Mouse (Mus musculus) stomach, embryonic 14.5 days (tissue): ENCODE measurements around the gene Greb1. TPM values are rescaled to one million over a fixed set of nuclear protein-coding genes. Genes with fewer than 3 reads are reported as not detected.

ENCODE experiments used
- ATAC-seq: fragments of 200-750 bp; cut with Nextera tagmentation; 2 replicates; pipeline ENCODE4 v1.8.0; 2017; ENCODE audit warnings: low read depth, moderate TSS enrichment; ENCODE audit not compliant: insufficient number of reproducible peaks, insufficient read depth, low FRiP score
- H3K27ac ChIP-seq: fragments of 300-500 bp; sonication (generic); 2 replicates; pipeline ENCODE4 v1.5.1; 2014; ENCODE audit warnings: mild to moderate bottlenecking, low read length, moderate library complexity, mixed read lengths
- H3K27me3 ChIP-seq: fragments of 300-500 bp; sonication (generic); 2 replicates; pipeline ENCODE4 v1.6.1; 2014; ENCODE audit warnings: low read length, control low read depth, mixed read lengths; ENCODE audit not compliant: control insufficient read depth, insufficient read depth
- H3K36me3 ChIP-seq: fragments of 300-500 bp; sonication (generic); 2 replicates; pipeline ENCODE4 v1.6.1; 2014; ENCODE audit warnings: mild to moderate bottlenecking, control low read depth, low read length, moderate library complexity, mixed read lengths; ENCODE audit not compliant: control insufficient read depth, insufficient read depth
- H3K4me1 ChIP-seq: fragments of 300-500 bp; sonication (generic); 2 replicates; pipeline ENCODE4 v1.6.1; 2014; ENCODE audit warnings: low read length, control low read depth, mixed read lengths; ENCODE audit not compliant: control insufficient read depth, insufficient read depth
- H3K4me2 ChIP-seq: fragments of 300-500 bp; sonication (generic); replicated peaks from 2 replicates; pipeline ENCODE4 v1.6.1; 2014; ENCODE audit warnings: low read depth, low read length, control low read depth
- H3K4me3 ChIP-seq: fragments of 300-500 bp; sonication (generic); 2 replicates; pipeline ENCODE4 v1.5.1; 2014; ENCODE audit warnings: low read depth, low read length, control low read depth
- H3K9ac ChIP-seq: fragments of 300-500 bp; sonication (generic); replicated peaks from 2 replicates; pipeline ENCODE4 v1.6.1; 2014; ENCODE audit warnings: low read depth, mild to moderate bottlenecking, control low read depth, low read length, moderate library complexity, mixed read lengths
- H3K9me3 ChIP-seq: fragments of 300-500 bp; sonication (generic); 2 replicates; pipeline ENCODE4 v1.6.1; 2016; ENCODE audit warnings: low read depth, low read length, control low read depth; ENCODE audit not compliant: control insufficient read depth
- WGBS: fragments of 180-500 bp; shearing (Covaris S2); extraction: QIAGEN DNeasy Blood & Tissue Kit; methylation state at CpG from one replicate; pipeline ENCODE4 v1.1.7; 2014; 5-methylcytosine and 5-hydroxymethylcytosine counted together
- polyA plus RNA-seq: library from polyadenylated mRNA; unstranded; fragments of >200 nt; fragmentation: Nextera tagmentation; extraction: Ambion mirVana; gene quantifications from 2 replicates; pipeline ENCODE4 v1.2.1, GENCODE M21; 2014

Greb1 gene
- polyA plus RNA-seq: 1.8 and 2.6 TPM in 2 replicates

- no peaks in the 10 kb centered on the region; the same call in 1 of the 2 replicates for H3K4me1 ChIP-seq
- WGBS: under 1% methylated on average over 51 of the region's 53 CpGs
- peak within 1 kb of the TSS; percentile 91 for H3K4me2 ChIP-seq
- no peaks in the 10 kb centered on the region for H3K9me3 ChIP-seq
- no peaks in the 10 kb centered on the region for H3K27me3 ChIP-seq
- H3K27ac ChIP-seq: no peak within 1 kb of the TSS
- ATAC-seq: peak; percentile 57
- H3K9ac ChIP-seq: peak within 1 kb of the TSS; percentile 25
- no peaks in the 10 kb centered on the region for H3K36me3 ChIP-seq
- H3K4me3 ChIP-seq: peak within 1 kb of the TSS; percentile 54
Observed at GRCm38 (mm10) chr12:16800259-16800958, at the start of gene Greb1. Gene Greb1 (minus strand): TSS chr12:16800886.

GRCm38 (mm10) chr12:16849821-16850220 lies 49.1 kb upstream of the Greb1 start:
- WGBS: 24% methylated on average over 2 of the region's 2 CpGs

GRCm38 (mm10) chr12:16848501-16848900 lies 47.8 kb upstream of the Greb1 start:
- H3K36me3 ChIP-seq: no peaks in the 10 kb centered on the region
- no peaks in the 10 kb centered on the region for H3K9me3 ChIP-seq
- 85% methylated on average over 2 of the region's 2 CpGs for WGBS
- no peak for ATAC-seq
- H3K4me3 ChIP-seq: no peak overlapping the region
- no peak overlapping the region for H3K9ac ChIP-seq
- H3K4me1 ChIP-seq: peaks cover 8% of the 10 kb centered on the region; the same call in 1 of the 2 replicates
- H3K27ac ChIP-seq: no peak overlapping the region
- no peaks in the 10 kb centered on the region for H3K27me3 ChIP-seq
- no peak overlapping the region for H3K4me2 ChIP-seq

More at GRCm38 (mm10) chr12:16849821-16850220, 49.1 kb upstream of the Greb1 start:
- H3K27ac ChIP-seq: no peak overlapping the region
- H3K36me3 ChIP-seq: no peaks in the 10 kb centered on the region
- no peak overlapping the region for H3K4me3 ChIP-seq
- H3K4me1 ChIP-seq: peaks cover 8% of the 10 kb centered on the region; the same call in 1 of the 2 replicates
- H3K4me2 ChIP-seq: no peak overlapping the region
- ATAC-seq: no peak
- no peaks in the 10 kb centered on the region for H3K27me3 ChIP-seq
- H3K9ac ChIP-seq: no peak overlapping the region
- H3K9me3 ChIP-seq: no peaks in the 10 kb centered on the region

GRCm38 (mm10) chr12:16847204-16847792 lies 46.6 kb upstream of the Greb1 start:
- no peaks in the 10 kb centered on the region for H3K27me3 ChIP-seq
- H3K4me1 ChIP-seq: peaks cover 8% of the 10 kb centered on the region; the same call in 1 of the 2 replicates
- no peak for ATAC-seq
- H3K9ac ChIP-seq: no peak overlapping the region
- H3K4me3 ChIP-seq: no peak overlapping the region
- no peak overlapping the region for H3K4me2 ChIP-seq
- H3K9me3 ChIP-seq: no peaks in the 10 kb centered on the region
- H3K36me3 ChIP-seq: no peaks in the 10 kb centered on the region
- 89% methylated on average over 4 of the region's 4 CpGs for WGBS
- no peak overlapping the region for H3K27ac ChIP-seq

GRCm38 (mm10) chr12:16844623-16845592 lies 44.2 kb upstream of the Greb1 start:
- Histone ChIP-seq H3K4me2 (no peak overlapping the region), H3K9ac (no peak overlapping the region), H3K4me3 (no peak overlapping the region), H3K4me1 (peaks cover 8% of the 10 kb centered on the region; the same call in 1 of the 2 replicates), H3K36me3 (no peaks in the 10 kb centered on the region), H3K27ac (peak overlapping the region; percentile 44; the same call in 1 of the 2 replicates), H3K27me3 (no peaks in the 10 kb centered on the region), H3K9me3 (no peaks in the 10 kb centered on the region)
- peak; percentile 46; the same call in 1 of the 2 replicates for ATAC-seq
- WGBS: 49% methylated on average over 14 of the region's 14 CpGs

- peak overlapping the region; percentile 64; the same call in 1 of the 2 replicates for H3K27ac ChIP-seq
- H3K36me3 ChIP-seq: no peaks in the 10 kb centered on the region
- no peak overlapping the region for H3K9ac ChIP-seq
- peaks cover 4% of the 10 kb centered on the region; the same call in 1 of the 2 replicates for H3K9me3 ChIP-seq
- 46% methylated on average over 8 of the region's 8 CpGs for WGBS
- ATAC-seq: peak; percentile 90
- H3K27me3 ChIP-seq: no peaks in the 10 kb centered on the region
- H3K4me2 ChIP-seq: no peak overlapping the region
- peaks cover 10% of the 10 kb centered on the region; the same call in 1 of the 2 replicates for H3K4me1 ChIP-seq
- no peak overlapping the region for H3K4me3 ChIP-seq
Observed at GRCm38 (mm10) chr12:16840842-16841782, 40.4 kb upstream of the Greb1 start.

- Histone ChIP-seq H3K4me2 (no peak overlapping the region), H3K36me3 (no peaks in the 10 kb centered on the region), H3K9me3 (peaks cover 4% of the 10 kb centered on the region; the same call in 1 of the 2 replicates), H3K27ac (no peak overlapping the region), H3K9ac (no peak overlapping the region), H3K4me3 (no peak overlapping the region), H3K4me1 (0 out of 2 replicates have a peak, but pooled peaks cover 4% of the 10 kb centered on the region), H3K27me3 (no peaks in the 10 kb centered on the region)
- ATAC-seq: no peak
- WGBS: 94% methylated on average over 4 of the region's 4 CpGs
Observed at GRCm38 (mm10) chr12:16837766-16838165, 37.1 kb upstream of the Greb1 start.
